Mouse (Mus musculus): ENCODE results near the gene Ric1.
A peak's percentile ranks its signal among the peaks of the same experiment; 100 is the strongest.
"Not testable (repeated sequence)": the region's sequence is repeated elsewhere in the genome, so short reads cannot be mapped to it uniquely, and the experiment has no call there.

Ric1 gene

GRCm38 (mm10) chr19:29498842-29499456 lies 23.1 kb upstream of the Ric1 start:
- no peak for DNase-seq

DNA sequence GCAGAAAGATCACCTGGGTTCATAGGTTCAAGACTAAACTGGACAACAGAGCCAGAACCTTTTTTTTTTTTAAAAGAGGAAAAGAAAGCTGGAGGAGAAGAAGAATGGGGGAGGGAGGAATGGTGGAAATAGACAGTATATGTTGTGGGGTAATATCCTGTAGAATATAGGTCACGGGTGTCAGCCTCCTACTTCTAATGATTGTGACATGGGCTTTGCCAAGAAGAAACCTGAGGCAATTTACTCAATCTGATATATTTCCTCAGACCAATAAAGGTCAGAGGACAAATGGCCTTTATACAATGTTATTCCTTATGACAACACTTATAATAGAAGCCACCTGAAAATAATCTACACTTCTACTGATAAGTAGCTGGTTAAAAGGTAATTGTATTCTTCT lies 21.7 kb upstream of the Ric1 start:
- no peak for DNase-seq

DNA sequence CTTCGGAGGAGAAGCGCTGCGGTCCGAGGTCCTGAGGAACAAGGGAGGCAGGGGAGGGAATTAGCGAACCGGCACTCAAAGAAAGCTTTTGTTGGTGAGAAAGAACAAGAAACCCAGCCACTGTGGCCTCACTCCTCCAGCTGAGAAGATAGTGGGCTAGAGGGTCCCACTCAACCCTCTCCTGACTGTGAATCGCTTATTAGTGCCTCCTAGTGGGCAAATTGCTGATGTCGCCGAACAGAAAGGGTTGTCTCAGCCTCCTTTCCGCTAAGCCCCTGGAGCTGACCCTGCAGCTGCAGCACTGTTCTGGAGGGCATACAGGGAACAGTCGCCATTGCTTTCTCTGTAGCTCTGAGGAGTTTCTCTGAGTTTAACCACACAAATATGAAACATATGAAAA lies 21.0 kb upstream of the Ric1 start:
- DNase-seq, result peak; percentile 76 to 78

GRCm38 (mm10) chr19:29501507-29501906 lies 20.6 kb upstream of the Ric1 start:
- peak; percentile 89 to 91 for DNase-seq

- no peak for DNase-seq
Measured at GRCm38 (mm10) chr19:29504131-29504530, 18.0 kb upstream of the Ric1 start.

DNA sequence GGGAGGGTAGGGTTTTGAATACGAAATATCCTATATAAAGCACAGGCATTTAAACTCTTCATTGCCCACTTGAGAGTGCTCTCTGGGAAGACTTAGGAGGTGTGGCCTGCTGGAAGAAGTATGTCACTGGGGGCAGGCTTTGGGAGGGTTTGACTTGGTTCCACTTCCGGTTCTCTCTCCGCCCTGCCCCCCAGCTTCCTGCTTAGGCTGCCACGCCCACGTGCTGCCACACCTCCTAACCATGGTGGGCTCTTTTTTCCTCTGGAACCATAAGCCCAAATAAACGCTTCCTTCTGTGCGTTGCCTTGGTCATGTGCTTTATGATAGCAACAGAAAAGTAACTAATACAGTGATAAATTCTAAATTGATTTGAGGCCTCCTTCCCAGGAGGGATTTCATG lies 16.5 kb upstream of the Ric1 start:
- peak in 1 of 2 experiments; percentile 55 for DNase-seq

- DNase-seq, result no peak
Measured at GRCm38 (mm10) chr19:29508208-29508607, 13.9 kb upstream of the Ric1 start.

DNA sequence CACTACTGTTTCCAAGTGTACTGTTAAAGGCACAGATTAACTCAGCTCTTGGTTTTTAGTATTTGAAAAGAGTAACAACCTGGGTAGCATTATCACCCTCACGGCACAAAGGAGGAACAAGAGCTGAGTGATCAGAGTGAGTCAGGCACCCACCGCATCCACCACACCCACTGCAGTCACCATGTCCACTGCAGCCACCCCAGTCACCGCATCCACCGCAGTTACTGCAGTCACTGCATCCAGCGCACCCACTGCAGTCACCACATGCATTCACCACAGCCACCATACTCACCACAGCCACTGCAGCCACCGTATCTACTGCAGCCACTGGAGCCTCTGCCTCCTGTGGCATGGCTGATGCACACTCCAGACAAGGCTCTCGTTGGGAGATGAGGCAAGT lies 12.2 kb upstream of the Ric1 start:
- DNase-seq, result no peak

DNA sequence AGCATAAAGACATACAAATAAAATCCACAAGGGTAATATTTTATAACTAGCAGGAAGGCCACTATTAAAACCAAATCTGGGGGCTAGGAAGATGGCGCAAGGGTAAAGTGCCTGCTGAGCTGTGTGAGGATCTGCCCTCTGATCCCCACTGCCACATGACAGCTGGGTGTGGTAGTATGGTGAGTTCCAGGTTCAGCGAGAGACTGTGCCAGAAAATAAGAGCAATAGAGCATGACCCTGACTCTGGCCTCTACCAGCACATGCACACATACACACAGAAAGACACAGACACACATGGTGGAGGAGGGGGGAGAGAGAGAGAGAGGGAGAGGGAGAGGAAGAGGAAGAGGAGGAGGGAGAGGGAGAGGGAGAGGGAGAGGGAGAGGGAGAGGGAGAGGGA lies 10.3 kb upstream of the Ric1 start:
- no peak for DNase-seq

DNA sequence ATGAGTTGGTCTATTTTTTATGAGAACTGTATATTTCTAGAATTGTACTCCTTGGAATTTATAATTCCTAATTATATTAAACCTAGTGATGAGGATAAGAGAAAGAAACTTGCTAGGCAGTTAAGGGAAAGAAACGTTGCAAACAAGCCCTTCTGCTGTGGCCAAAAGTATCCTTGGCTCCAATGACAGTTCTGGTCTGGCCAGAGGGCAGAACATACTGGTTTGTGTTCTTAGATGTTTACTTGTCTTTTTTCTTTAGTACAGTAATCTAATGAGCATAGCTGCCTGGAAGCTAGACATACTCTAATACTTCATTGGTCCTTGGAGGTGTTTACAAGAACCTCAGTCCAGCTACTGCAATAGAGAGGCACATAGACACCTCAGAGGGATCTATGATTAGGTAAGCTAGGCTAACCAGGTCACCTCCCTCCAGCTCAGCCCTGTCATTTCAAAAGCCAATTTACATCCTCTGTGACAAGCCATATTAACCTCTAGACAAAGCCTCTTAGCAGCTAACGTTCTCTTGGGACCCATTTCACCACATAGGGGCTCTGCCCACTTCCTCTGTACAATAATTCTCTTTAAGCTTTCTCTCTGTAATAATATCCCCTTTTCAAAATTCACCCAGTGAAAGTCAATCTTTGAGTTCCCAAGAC lies 8.8 kb upstream of the Ric1 start:
- DNase-seq, result no peak

DNA sequence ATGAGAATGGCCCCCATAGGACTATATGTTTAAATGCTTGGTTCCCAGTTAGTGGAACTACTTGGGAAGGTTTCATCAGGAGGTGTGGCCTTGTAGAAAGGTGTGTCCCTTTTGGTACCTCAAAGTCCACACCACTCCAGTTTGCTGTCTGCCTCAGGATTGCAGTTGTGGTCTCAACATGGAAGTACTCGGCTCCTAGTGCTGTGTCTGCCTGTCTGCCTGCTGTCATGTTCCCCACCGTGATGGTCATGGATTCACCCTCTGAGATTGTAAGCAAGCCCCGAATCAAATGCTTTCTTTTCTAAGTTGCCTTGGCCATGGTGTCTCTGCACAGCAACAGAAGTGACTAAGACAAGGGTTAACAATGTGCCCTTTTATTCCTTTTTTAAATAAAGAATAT lies 8.0 kb upstream of the Ric1 start:
- no peak for DNase-seq

- DNase-seq, result no peak
Measured at GRCm38 (mm10) chr19:29515386-29515785, 6.7 kb upstream of the Ric1 start.

GRCm38 (mm10) chr19:29515991-29516390 lies 6.1 kb upstream of the Ric1 start:
- DNase-seq, result no peak

DNA sequence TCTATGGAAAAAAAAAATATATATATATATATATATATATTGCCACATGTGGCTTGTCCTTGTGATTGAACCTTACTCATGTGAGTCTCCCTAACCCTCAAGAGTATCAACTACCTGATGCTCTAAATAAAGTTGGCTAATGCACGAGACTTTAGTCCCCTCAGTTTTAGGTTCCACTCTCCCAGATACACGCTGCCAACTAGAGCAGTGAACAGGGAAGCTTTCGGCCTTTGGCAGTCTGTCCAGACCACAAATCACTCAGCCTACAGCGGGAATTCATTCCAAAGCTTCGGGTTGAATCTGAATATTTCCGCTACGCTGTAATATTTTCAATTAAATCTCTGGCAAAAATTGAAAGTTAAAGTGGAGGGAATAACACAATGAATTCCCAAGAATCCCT lies 3.7 kb upstream of the Ric1 start:
- no peak for DNase-seq

DNA sequence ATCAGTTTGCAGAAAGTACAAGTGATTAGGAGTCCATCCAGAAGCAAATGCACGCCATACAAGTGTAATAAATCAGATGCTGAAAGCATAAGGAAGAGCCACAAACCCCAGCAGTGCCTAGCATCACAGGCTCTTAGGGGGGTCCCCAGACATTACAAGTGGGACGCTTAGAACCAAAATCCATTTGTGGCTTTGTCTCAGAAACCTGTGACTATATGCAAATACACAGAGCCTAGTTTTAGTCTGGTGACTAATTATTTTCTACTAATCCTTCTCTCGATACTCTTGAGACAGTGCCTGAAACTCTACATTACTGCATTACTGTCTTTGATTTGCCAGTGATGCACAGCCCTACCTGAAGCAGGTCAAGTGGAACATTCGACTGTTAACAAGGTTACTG lies 3.2 kb upstream of the Ric1 start:
- no peak for DNase-seq

- DNase-seq, result no peak
Measured at GRCm38 (mm10) chr19:29520996-29521560, 1.0 kb upstream of the Ric1 start.

- DNase-seq, result peak; percentile 57 to 58
Measured at GRCm38 (mm10) chr19:29522445-29523229, 555 bp downstream of the Ric1 start.

DNA sequence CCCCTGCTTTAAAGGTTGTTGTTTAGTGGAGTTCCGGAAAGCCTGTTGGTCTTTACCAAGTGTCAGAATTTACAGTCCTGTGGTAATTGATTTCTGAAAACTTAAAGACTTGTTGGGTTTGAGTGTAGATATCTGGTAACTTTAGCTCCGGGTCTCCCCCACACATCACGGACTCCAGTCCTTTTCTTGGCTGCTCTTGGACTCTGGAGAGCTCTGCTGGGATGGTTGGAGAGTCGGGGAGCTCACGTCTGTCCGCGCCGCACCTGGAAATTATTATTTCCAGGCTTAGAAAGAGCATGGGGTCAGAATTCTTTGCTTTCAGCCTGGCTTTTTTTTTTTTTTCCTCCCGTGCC lies 1.1 kb downstream of the Ric1 start:
- no peak for DNase-seq

GRCm38 (mm10) chr19:29523701-29524100 lies 1.6 kb downstream of the Ric1 start:
- DNase-seq, result no peak

- DNase-seq, result no peak
Measured at GRCm38 (mm10) chr19:29524614-29525013, 2.5 kb downstream of the Ric1 start.

DNA sequence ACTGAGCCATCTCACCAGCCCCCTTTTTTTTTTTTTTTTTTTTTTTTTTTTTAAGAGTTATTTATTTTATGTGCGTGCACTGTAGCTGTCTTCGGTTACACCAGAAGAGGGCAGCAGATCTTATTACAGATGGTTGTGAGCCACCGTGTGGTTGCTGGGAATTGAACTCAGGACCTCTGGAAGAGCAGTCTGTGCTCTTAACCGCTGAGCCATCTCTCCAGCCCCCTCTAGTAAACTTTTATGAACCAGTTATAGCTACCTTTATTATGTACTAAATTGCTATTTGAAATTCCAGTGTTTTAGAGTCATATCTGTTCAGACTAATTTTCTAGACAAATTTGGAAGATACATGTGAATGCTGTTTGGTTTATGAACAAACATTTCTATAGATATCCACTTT lies 3.5 kb downstream of the Ric1 start:
- DNase-seq, result not testable (repeated sequence)

DNA sequence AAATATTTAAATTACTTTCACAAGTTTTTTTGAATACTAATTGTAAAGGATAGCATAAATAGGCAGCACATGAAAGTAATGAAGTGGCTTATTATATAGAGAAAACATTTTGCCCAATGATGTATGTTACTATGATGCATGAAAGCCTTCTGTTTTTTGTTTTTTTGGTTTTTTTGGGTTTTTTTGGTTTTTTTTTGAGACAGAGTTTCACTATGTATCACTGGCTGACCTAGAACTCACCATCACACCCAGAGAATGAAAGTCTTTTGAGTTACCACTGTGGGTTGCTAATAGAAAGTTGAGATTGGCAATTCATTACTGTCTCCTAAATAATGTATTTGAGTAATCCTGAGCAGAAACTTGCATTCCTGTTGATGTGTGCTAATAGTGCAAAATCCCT lies 4.8 kb downstream of the Ric1 start:
- DNase-seq, result no peak

DNA sequence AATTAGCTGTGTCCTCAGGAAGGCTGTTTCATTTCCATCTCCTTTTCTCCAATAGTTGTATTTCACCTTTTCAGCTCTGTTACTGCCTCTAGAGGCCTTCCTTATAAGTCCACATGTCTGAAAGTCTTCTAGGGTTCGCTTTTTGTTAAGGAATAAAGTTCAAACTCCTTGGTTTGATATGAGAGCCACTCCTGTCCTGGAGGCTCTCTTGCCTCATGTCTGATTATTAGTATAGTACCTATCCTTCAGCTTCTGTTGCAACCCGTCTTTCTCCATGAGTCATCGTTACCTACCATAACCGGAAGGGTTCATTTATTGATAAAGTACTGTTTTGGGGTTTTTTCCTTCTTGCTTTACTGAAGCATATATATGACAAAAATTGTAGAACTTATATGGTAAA lies 5.2 kb downstream of the Ric1 start:
- DNase-seq, result no peak

DNA sequence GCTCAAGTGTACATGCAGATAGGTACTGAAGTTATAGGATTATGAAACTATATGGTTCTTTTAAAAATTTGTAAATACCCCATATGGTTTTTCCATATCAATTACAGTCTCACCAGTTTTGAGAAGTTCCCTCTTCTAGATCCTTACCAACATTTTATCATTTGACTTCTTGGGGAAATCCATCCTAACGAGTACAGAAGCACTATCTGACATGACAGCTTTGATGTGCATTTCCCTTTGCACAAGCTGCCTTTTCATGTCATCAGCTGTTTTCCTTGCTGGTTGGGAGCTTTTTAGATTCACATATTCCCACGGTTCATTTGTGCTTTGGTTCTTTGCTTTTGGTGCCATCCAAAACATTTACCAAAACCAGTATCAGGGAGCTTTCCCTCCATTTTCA lies 6.5 kb downstream of the Ric1 start:
- DNase-seq, result no peak

Data from B cell, adult 2 months (primary cell).